In genomic region chr8:111716603-111717487, GRCm38 (mm10) we compare ENCODE assay signal across 8 mouse cellular contexts. TPM values are rescaled to one million over a fixed set of nuclear protein-coding genes. Genes with fewer than 3 reads are reported as not detected.
A peak's percentile ranks its signal among the peaks of the same experiment; 100 is the strongest.
DNase-seq lines count a peak whose midpoint lies in the region; ATAC-seq and TF ChIP-seq lines count a peak whose summit lies in the region.

No protein-coding gene starts in this region.

- no peak for TF ChIP-seq EP300 in liver, postnatal 0 days (IDR thresholded peaks at IDR 0.05; ENCODE audit: low read depth)

- H3K4me3 ChIP-seq in ES-E14 (ENCODE audit: insufficient read depth in 1 of 2, low read depth in 1 of 2, low read length in 2 of 2, poor library complexity in 1 of 2, severe bottlenecking in 1 of 2): no peak overlapping the region
- H3K4me3 ChIP-seq in forebrain, embryonic 15.5 days: no peak overlapping the region
- H3K4me3 ChIP-seq in layer of hippocampus, adult 2 months: peak overlapping the region; percentile 2
- no peak overlapping the region for H3K4me3 ChIP-seq in liver, postnatal 0 days (ENCODE audit: low read depth, low read length)

- ATAC-seq in cerebellum, adult (ENCODE audit: insufficient number of reproducible peaks, low FRiP score, low TSS enrichment): peak; percentile 49; the same call in 1 of the 2 replicates
- ATAC-seq in forebrain, embryonic 15.5 days (replicated peaks): peak; percentile 87
- no peak for ATAC-seq in liver, postnatal 0 days
- no peak for ATAC-seq in inflammation-experienced regulatory T-cells, adult 6 months

- H3K9ac ChIP-seq in ES-E14 (ENCODE audit: insufficient read depth, low read depth, low read length, poor library complexity, severe bottlenecking): 0 out of 2 replicates have a peak overlapping the region, but pooled peaks have one; percentile 0
- peak overlapping the region; percentile 31 for H3K9ac ChIP-seq in forebrain, embryonic 15.5 days (replicated peaks)
- no peak overlapping the region for H3K9ac ChIP-seq in liver, postnatal 0 days (replicated peaks)

- H3K4me1 ChIP-seq in ES-E14 (ENCODE audit: control insufficient read depth in 2 of 2, insufficient read depth in 2 of 2, low read length in 2 of 2, poor library complexity in 1 of 2): peaks cover 6 to 13% of the 10 kb centered on the region in 2 experiments; a peak in 2 of 4 replicates
- peaks cover 35% of the 10 kb centered on the region for H3K4me1 ChIP-seq in forebrain, embryonic 15.5 days
- H3K4me1 ChIP-seq in liver, postnatal 0 days (ENCODE audit: insufficient read depth): peaks cover 6% of the 10 kb centered on the region; the same call in 1 of the 2 replicates

- WGBS in forebrain, embryonic 15.5 days: 11% methylated on average over 10 of the region's 10 CpGs
- WGBS in liver, postnatal 0 days (ENCODE audit: insufficient replicate concordance): 65% methylated on average over 10 of the region's 10 CpGs

- no peaks in the 10 kb centered on the region for H3K9me3 ChIP-seq in ES-E14 (ENCODE audit: control insufficient read depth, insufficient read depth, low read depth, low read length)
- no peaks in the 10 kb centered on the region for H3K9me3 ChIP-seq in forebrain, embryonic 15.5 days
- no peaks in the 10 kb centered on the region for H3K9me3 ChIP-seq in liver, postnatal 0 days (ENCODE audit: low read length)

- no peak for TF ChIP-seq CTCF in layer of hippocampus, adult 2 months (conservative IDR thresholded peaks at IDR 0.05)
- no peak for TF ChIP-seq CTCF in liver, postnatal 0 days (IDR thresholded peaks at IDR 0.05; ENCODE audit: low read depth)

- peaks cover 62% of the 10 kb centered on the region for H3K36me3 ChIP-seq in ES-E14 (ENCODE audit: control insufficient read depth, insufficient read depth, low read length, poor library complexity, severe bottlenecking)
- peaks cover 39% of the 10 kb centered on the region for H3K36me3 ChIP-seq in forebrain, embryonic 15.5 days
- peaks cover 31% of the 10 kb centered on the region for H3K36me3 ChIP-seq in liver, postnatal 0 days (replicated peaks; ENCODE audit: insufficient read depth, low read length)

- H3K27ac ChIP-seq in ES-E14 (ENCODE audit: insufficient read depth, low read depth, low read length, poor library complexity, severe bottlenecking): no peak overlapping the region
- H3K27ac ChIP-seq in forebrain, embryonic 15.5 days (replicated peaks): peak overlapping the region; percentile 95
- H3K27ac ChIP-seq in layer of hippocampus, adult 2 months: peak overlapping the region; percentile 96
- peak overlapping the region; percentile 44; the same call in 1 of the 2 replicates for H3K27ac ChIP-seq in liver, postnatal 0 days (ENCODE audit: low read depth)

- H3K4me2 ChIP-seq in forebrain, embryonic 15.5 days (replicated peaks): peak overlapping the region; percentile 11
- H3K4me2 ChIP-seq in liver, postnatal 0 days (ENCODE audit: low read depth, low read length): no peak overlapping the region

- intact Hi-C loops in heart, postnatal 10 days (cut with DNase I): no loop called here

- no peaks in the 10 kb centered on the region for H3K27me3 ChIP-seq in forebrain, embryonic 15.5 days
- H3K27me3 ChIP-seq in liver, postnatal 0 days (ENCODE audit: insufficient read depth, low read length): no peaks in the 10 kb centered on the region

- in situ Hi-C loops in ES-E14 (cut with MboI; ENCODE audit: low sequenced_read_pairs in 2 of 2, unreplicated experiment in 2 of 2): no loop called here

- DNase-seq in ES-E14 (ENCODE audit: low read depth, low spot score): no peak
- DNase-seq in heart, postnatal 10 days: peak; percentile 94 to 95
- DNase-seq in layer of hippocampus, adult 2 months (ENCODE audit: low spot score in 2 of 2): peak; percentile 75 to 76
- no peak for DNase-seq in liver, postnatal 0 days
- peak; percentile 68 for DNase-seq in right cerebral cortex, postnatal 4 days

TF ChIP-seq in ES-E14, 5 proteins besides CTCF, POLR2A, EP300 and RAD21:
- no peak for TF ChIP-seq CHD2 (IDR thresholded peaks at IDR 0.05; ENCODE audit: low read depth, low read length)
- TF ChIP-seq MAFK (IDR thresholded peaks at IDR 0.05; ENCODE audit: insufficient read depth, low read depth, low read length): no peak
- TF ChIP-seq HCFC1 (IDR thresholded peaks at IDR 0.05; ENCODE audit: borderline replicate concordance, insufficient read depth, low read length): no peak
- TF ChIP-seq ZNF384 (IDR thresholded peaks at IDR 0.05; ENCODE audit: low read depth, low read length): no peak
- TF ChIP-seq ZC3H11A (IDR thresholded peaks at IDR 0.05; ENCODE audit: borderline replicate concordance, low read depth, low read length): no peak

RNA-seq across cellular contexts. Expression of gene Ctrb1, which starts 26.0 kb away (rescaled TPM):
- 0.22 and 0.48 TPM in 2 replicates for total RNA-seq in ES-E14 (2012; rRNA removed)
- not detected in 2 replicates for polyA plus RNA-seq in forebrain, embryonic 15.5 days (2015; fragmentation: Nextera tagmentation; extraction: Ambion mirVana)
- under 1 TPM in 1 of 2 experiments, not detected in 1; 0.40 TPM for total RNA-seq in heart, postnatal 10 days (2021)
- not detected for total RNA-seq in layer of hippocampus, adult 2 months (2021)
- polyA plus RNA-seq in liver, postnatal 0 days (2015; fragmentation: Nextera tagmentation; extraction: Ambion mirVana): 0.13 and 38.9 TPM in 2 replicates
- not detected for polyA plus RNA-seq in inflammation-experienced regulatory T-cells, adult 6 months (2017; shearing (Covaris generic))

RNA-seq across cellular contexts. Expression of gene Bcar1, which starts 26.8 kb away (rescaled TPM):
- 52.9 and 72.6 TPM in 2 replicates for total RNA-seq in ES-E14 (2012; rRNA removed)
- 51.8 and 55.1 TPM in 2 replicates for polyA plus RNA-seq in forebrain, embryonic 15.5 days (2015; fragmentation: Nextera tagmentation; extraction: Ambion mirVana)
- 10 to 100 TPM; 48.0 to 54.2 TPM for total RNA-seq in heart, postnatal 10 days (2021)
- 10 to 100 TPM; 66.1 to 69.7 TPM for total RNA-seq in layer of hippocampus, adult 2 months (2021)
- 9.9 and 11.6 TPM in 2 replicates for polyA plus RNA-seq in liver, postnatal 0 days (2015; fragmentation: Nextera tagmentation; extraction: Ambion mirVana)
- polyA plus RNA-seq in inflammation-experienced regulatory T-cells, adult 6 months (2017; shearing (Covaris generic)): under 1 TPM in 2 of 3 experiments, not detected in 1; 0.17 to 0.25 TPM

Comparison
In these comparisons a context has a peak if more than half of its experiments do, and no peak if none do; other contexts are left out.
1. DNase-seq: peak in heart, postnatal 10 days (2 of 2), layer of hippocampus, adult 2 months (2 of 2) and right cerebral cortex, postnatal 4 days (single experiment); none in ES-E14 (single experiment) and liver, postnatal 0 days (single experiment).
2. ATAC-seq: peak in cerebellum, adult (single experiment) and forebrain, embryonic 15.5 days (single experiment); none in liver, postnatal 0 days (single experiment) and inflammation-experienced regulatory T-cells, adult 6 months (single experiment).